ENCODE assay signal across 14 mouse cellular contexts in the genomic region with DNA sequence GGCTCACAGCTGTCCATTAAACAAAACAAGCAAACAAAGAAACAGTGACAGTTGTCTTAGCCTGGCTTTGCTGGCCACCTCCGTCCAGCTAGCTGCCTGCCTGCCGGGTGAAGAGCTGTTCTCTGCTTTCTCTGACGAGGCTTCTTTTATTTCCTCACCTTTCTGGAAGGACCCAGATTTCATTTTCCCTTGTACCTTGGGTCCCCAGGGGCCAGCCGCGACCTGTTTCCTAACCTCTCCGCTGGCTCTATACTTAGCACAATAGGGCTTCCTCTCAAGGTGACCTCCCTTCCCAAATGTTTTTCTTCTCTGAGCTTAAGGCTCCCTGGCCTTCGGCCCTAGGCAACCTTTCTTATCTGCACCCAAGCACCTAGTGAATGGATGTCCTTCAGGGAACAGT. TPM values are rescaled to one million over a fixed set of nuclear protein-coding genes. Genes with fewer than 3 reads are reported as not detected.
DNase-seq lines count a peak whose midpoint lies in the region; ATAC-seq and TF ChIP-seq lines count a peak whose summit lies in the region.
"Had no signal": no experiment of that assay in that cellular context is flagged by ENCODE, and none has a peak within 500 bp of the region (broad histone marks: within the 10 kb centered on the region; RNA-seq: fewer than 3 reads in every experiment).

No protein-coding gene starts in this region.

- no peak overlapping the region for H3K4me3 ChIP-seq in heart, embryonic 11.5 days (ENCODE audit: low read depth, low read length)
- H3K4me3 ChIP-seq in ES-Bruce4 (ENCODE audit: low read depth, low read length) = no peak overlapping the region
- no peak overlapping the region for H3K4me3 ChIP-seq in cortical plate, adult 2 months (ENCODE audit: insufficient read depth, low read length)

- peak; percentile 89 for TF ChIP-seq EP300 in ES-Bruce4 (IDR thresholded peaks at IDR 0.05; ENCODE audit: insufficient read depth, low read depth, low read length)

- no peak for TF ChIP-seq POLR2A in ES-Bruce4 (IDR thresholded peaks at IDR 0.05; ENCODE audit: insufficient read depth, low read length)
- no peak for TF ChIP-seq POLR2A in cortical plate, adult 2 months (IDR thresholded peaks at IDR 0.05; ENCODE audit: extremely low read depth, insufficient read depth, low read length)

- intact Hi-C loops in heart, postnatal 36 days (cut with DNase I) = no loop called here

- no peaks in the 10 kb centered on the region for H3K36me3 ChIP-seq in heart, embryonic 11.5 days (ENCODE audit: control insufficient read depth, insufficient read depth, low read length)
- H3K36me3 ChIP-seq in ES-Bruce4 (ENCODE audit: control insufficient read depth, insufficient read depth, low read length, poor library complexity, severe bottlenecking) = no peaks in the 10 kb centered on the region

- peaks cover 12% of the 10 kb centered on the region for H3K4me1 ChIP-seq in heart, embryonic 11.5 days (ENCODE audit: control insufficient read depth, insufficient read depth, low read length)
- peaks cover 10% of the 10 kb centered on the region for H3K4me1 ChIP-seq in ES-Bruce4 (ENCODE audit: control insufficient read depth, insufficient read depth, low read length)
- no peaks in the 10 kb centered on the region for H3K4me1 ChIP-seq in cortical plate, adult 2 months (ENCODE audit: control insufficient read depth, insufficient read depth, low read length)

- WGBS in heart, embryonic 11.5 days (ENCODE audit: insufficient replicate concordance) = 20% methylated on average over 7 of the region's 7 CpGs

- H3K27ac ChIP-seq in heart, embryonic 11.5 days (ENCODE audit: low read depth, low read length) = no peak overlapping the region
- peak overlapping the region; percentile 95 for H3K27ac ChIP-seq in ES-Bruce4 (ENCODE audit: insufficient read depth, low read length)
- peak overlapping the region; percentile 12; the same call in 1 of the 2 replicates for H3K27ac ChIP-seq in cortical plate, adult 2 months (ENCODE audit: insufficient read depth, low read length)

- peak; percentile 64 to 84 for DNase-seq in heart, adult 18-20 months
- DNase-seq in heart, postnatal 36 days = peak; percentile 57 to 66
- DNase-seq in spleen, postnatal 4 days (ENCODE audit: low spot score in 2 of 2) = no peak
- DNase-seq in B cell, adult 2 months = no peak
- DNase-seq: thymus, adult 18-20 months had no signal

- no peak overlapping the region for H3K9ac ChIP-seq in heart, embryonic 11.5 days (ENCODE audit: low read depth, low read length)
- peak overlapping the region; percentile 18; the same call in 1 of the 2 replicates for H3K9ac ChIP-seq in ES-Bruce4 (ENCODE audit: low read depth, poor library complexity, severe bottlenecking)

- no peak overlapping the region for H3K4me2 ChIP-seq in heart, embryonic 11.5 days

- no peaks in the 10 kb centered on the region for H3K9me3 ChIP-seq in heart, embryonic 11.5 days (replicated peaks; ENCODE audit: control insufficient read depth, low read length)
- H3K9me3 ChIP-seq in ES-Bruce4 (replicated peaks; ENCODE audit: control insufficient read depth, insufficient read depth, low read length, poor library complexity, severe bottlenecking) = no peaks in the 10 kb centered on the region

- no peak for ATAC-seq in heart, embryonic 11.5 days (replicated peaks; ENCODE audit: insufficient number of reproducible peaks, low FRiP score, low TSS enrichment)

- H3K27me3 ChIP-seq in heart, embryonic 11.5 days (ENCODE audit: control insufficient read depth, insufficient read depth, low read length) = no peaks in the 10 kb centered on the region
- no peaks in the 10 kb centered on the region for H3K27me3 ChIP-seq in ES-Bruce4 (ENCODE audit: control insufficient read depth, insufficient read depth, low read length, poor library complexity, severe bottlenecking)

- TF ChIP-seq CTCF in ES-Bruce4 (IDR thresholded peaks at IDR 0.05; ENCODE audit: low read depth, low read length) = no peak
- TF ChIP-seq CTCF in cortical plate, adult 2 months (IDR thresholded peaks at IDR 0.05; ENCODE audit: extremely low read depth, insufficient read depth, low read length) = no peak

RNA-seq across cellular contexts. Expression of gene Rgcc, which starts 23.5 kb away (rescaled TPM):
- 100 to 1,000 TPM; 112 to 122 TPM for total RNA-seq in heart, adult 18-20 months (2021)
- polyA plus RNA-seq in heart, embryonic 11.5 days (2014; fragmentation: Nextera tagmentation; extraction: Ambion mirVana) = 17.5 and 26.3 TPM in 2 replicates
- 15.1 and 17.9 TPM in 2 replicates for polyA plus RNA-seq in ES-Bruce4 (2011; ENCODE audit: insufficient read depth, insufficient read length, low read depth, missing spikeins)
- polyA plus RNA-seq in cortical plate, adult 2 months (2012; rRNA removed) = 70.5 and 73.1 TPM in 2 replicates
- 10 to 100 TPM; 54.7 to 54.8 TPM for total RNA-seq in heart, postnatal 36 days (2021)

RNA-seq across cellular contexts. Expression of gene Zfp957, which starts 30.8 kb away (rescaled TPM):
- total RNA-seq in heart, adult 18-20 months (2021) = not detected
- not detected in 2 replicates for polyA plus RNA-seq in heart, embryonic 11.5 days (2014; fragmentation: Nextera tagmentation; extraction: Ambion mirVana)
- not detected in 2 replicates for polyA plus RNA-seq in ES-Bruce4 (2011; ENCODE audit: insufficient read depth, insufficient read length, low read depth, missing spikeins)
- not detected in 2 replicates for polyA plus RNA-seq in cortical plate, adult 2 months (2012; rRNA removed)
- not detected for total RNA-seq in heart, postnatal 36 days (2021)
- total RNA-seq: gastrocnemius, adult 8-10 months; left cerebral cortex, adult 8-10 months; liver, adult 2 months; neutrophil, adult 5-6 weeks had no signal
- polyA plus RNA-seq: intestine, embryonic 14.5 days; liver, adult 2 months; small intestine, adult 2 months had no signal

Comparison
In these comparisons a context has a peak if more than half of its experiments do, and no peak if none do; other contexts are left out.
1. DNase-seq: peak in heart, adult 18-20 months (2 of 2) and heart, postnatal 36 days (2 of 2); none in spleen, postnatal 4 days (0 of 2) and B cell, adult 2 months (0 of 2).